Mouse (Mus musculus) lung, postnatal 0 days (tissue): ENCODE measurements around the gene Hmx1. TPM values are rescaled to one million over a fixed set of nuclear protein-coding genes. Genes with fewer than 3 reads are reported as not detected.

Experiments
- ATAC-seq: fragments of 200-750 bp; cut with Nextera tagmentation; 2 replicates; pipeline ENCODE4 v1.8.0; 2017; ENCODE audit warnings: moderate library complexity
- DNase-seq: peaks from one replicate; pipeline ENCODE4 v3.0.0-alpha.2; 2016; ENCODE audit warnings: low spot score
- H3K27ac ChIP-seq: fragments of 300-500 bp; sonication (generic); 2 replicates; pipeline ENCODE4 v1.5.1; 2014; ENCODE audit warnings: antibody characterized with exemption, mild to moderate bottlenecking, low read length, mixed read lengths
- H3K27me3 ChIP-seq: fragments of 300-500 bp; sonication (generic); replicated peaks from 2 replicates; pipeline ENCODE4 v1.6.1; 2014; ENCODE audit warnings: low read length, mixed read lengths; ENCODE audit not compliant: insufficient read depth
- H3K36me3 ChIP-seq: fragments of 300-500 bp; sonication (generic); 2 replicates; pipeline ENCODE4 v1.6.1; 2014; ENCODE audit warnings: low read length, mixed read lengths; ENCODE audit not compliant: insufficient read depth
- H3K4me1 ChIP-seq: fragments of 300-500 bp; sonication (generic); 2 replicates; pipeline ENCODE4 v1.6.1; 2014; ENCODE audit warnings: antibody characterized with exemption, low read depth, low read length, mixed read lengths; ENCODE audit not compliant: insufficient read depth
- H3K4me2 ChIP-seq: fragments of 300-500 bp; sonication (generic); replicated peaks from 2 replicates; pipeline ENCODE4 v1.6.1; 2014; ENCODE audit warnings: low read depth, mild to moderate bottlenecking, low read length, moderate library complexity, mixed read lengths
- H3K4me3 ChIP-seq: fragments of 300-500 bp; sonication (generic); 2 replicates; pipeline ENCODE4 v1.5.1; 2014; ENCODE audit warnings: low read depth, low read length
- H3K9ac ChIP-seq: fragments of 300-500 bp; sonication (generic); replicated peaks from 2 replicates; pipeline ENCODE4 v1.6.1; 2014; ENCODE audit warnings: low read depth, mild to moderate bottlenecking
- H3K9me3 ChIP-seq: fragments of 300-500 bp; sonication (generic); 2 replicates; pipeline ENCODE4 v1.6.1; 2016; ENCODE audit warnings: low read length, mixed read lengths
- CTCF ChIP-seq: IDR thresholded peaks from 2 replicates; pipeline ENCODE4 v1.5.1; 2016; ENCODE audit warnings: antibody characterized with exemption, mild to moderate bottlenecking
- EP300 ChIP-seq: IDR thresholded peaks from 2 replicates; pipeline ENCODE4 v1.6.1; 2016; ENCODE audit warnings: antibody characterized with exemption, mild to moderate bottlenecking, control low read depth
- WGBS: fragments of 180-500 bp; shearing (Covaris S2); extraction: QIAGEN DNeasy Blood & Tissue Kit; methylation state at CpG from one replicate; pipeline ENCODE4 v1.1.7; 2014; 5-methylcytosine and 5-hydroxymethylcytosine counted together
- polyA plus RNA-seq: library from polyadenylated mRNA; unstranded; fragments of >200 nt; fragmentation: Nextera tagmentation; extraction: Ambion mirVana; gene quantifications from 2 replicates; pipeline ENCODE4 v1.2.1, GENCODE M21; 2015

Hmx1 gene
- not detected in 2 replicates for polyA plus RNA-seq

DNA sequence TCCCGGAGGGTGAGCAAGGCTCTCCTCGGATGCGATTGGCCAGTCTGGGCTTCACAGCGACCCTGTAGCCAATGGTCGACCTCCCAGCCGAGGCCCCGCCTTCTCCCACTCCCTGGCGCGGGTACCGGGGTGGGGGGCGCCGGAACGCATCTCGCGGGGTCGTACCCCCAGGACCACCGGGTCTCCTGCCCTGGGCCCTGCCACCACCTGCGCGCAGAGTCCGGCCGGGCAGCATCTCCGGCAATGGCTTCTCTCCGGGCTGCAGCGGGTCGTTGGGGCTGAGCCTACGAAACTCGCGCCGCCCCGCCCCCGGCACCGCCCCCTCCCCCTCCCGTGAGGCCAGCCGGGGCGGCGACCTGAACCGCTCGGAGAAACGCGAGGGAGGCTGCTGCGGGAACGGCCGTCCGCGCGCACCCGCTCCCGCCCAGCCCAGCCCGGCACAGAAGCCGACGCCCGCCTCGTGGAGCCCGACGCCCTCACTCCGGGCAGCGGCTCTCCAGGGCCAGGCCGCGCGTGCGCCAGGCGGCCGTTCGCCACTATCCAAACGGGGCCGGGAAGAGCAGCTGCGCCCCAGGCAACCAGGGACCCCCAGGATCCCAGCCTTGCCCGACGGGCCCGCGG is at the start of gene Hmx1:
Gene Hmx1, plus strand, starts transcription at position 618 of the 621 bp plus-strand sequence.
- DNase-seq (no peak), ATAC-seq (peak; percentile 37)
- 2% methylated on average over 24 of the region's 71 CpGs for WGBS
- Histone ChIP-seq H3K4me1 (peaks cover 5% of the 10 kb centered on the region; the same call in 1 of the 2 replicates), H3K27me3 (peaks cover 95% of the 10 kb centered on the region), H3K4me2 (peak within 1 kb of the TSS; percentile 44), H3K27ac (no peak within 1 kb of the TSS), H3K9ac (no peak within 1 kb of the TSS), H3K36me3 (no peaks in the 10 kb centered on the region), H3K4me3 (peak within 1 kb of the TSS; percentile 27), H3K9me3 (no peaks in the 10 kb centered on the region)
- TF ChIP-seq CTCF: no peak
- no peak for TF ChIP-seq EP300

DNA sequence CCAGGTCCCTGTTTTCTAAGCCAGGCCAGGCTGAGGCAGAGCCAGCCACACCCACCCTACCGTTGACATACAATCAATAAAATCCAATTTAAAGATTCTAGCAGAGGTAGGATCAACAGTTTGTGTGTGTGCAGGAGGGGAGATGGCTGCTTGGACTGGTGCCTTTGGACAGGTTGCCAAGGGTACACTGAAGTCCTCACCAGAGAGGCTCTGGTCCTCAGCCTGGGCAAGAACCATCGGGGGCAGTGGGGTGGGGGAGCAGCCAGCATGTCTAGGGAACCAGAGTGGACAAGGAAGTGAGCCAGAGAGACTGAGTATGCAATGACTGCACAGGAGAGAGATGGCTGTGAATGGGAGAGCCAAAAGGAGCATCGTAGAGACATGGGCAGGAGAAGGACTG is 43.8 kb upstream of the Hmx1 start:
- TF ChIP-seq EP300 (no peak), CTCF (no peak)
- WGBS: 82% methylated on average over 3 of the region's 3 CpGs
- Histone ChIP-seq H3K4me3 (no peak overlapping the region), H3K9me3 (no peaks in the 10 kb centered on the region), H3K9ac (no peak overlapping the region), H3K27me3 (no peaks in the 10 kb centered on the region), H3K4me2 (no peak overlapping the region), H3K4me1 (no peaks in the 10 kb centered on the region), H3K36me3 (no peaks in the 10 kb centered on the region), H3K27ac (no peak overlapping the region)
- ATAC-seq (no peak), DNase-seq (no peak)

DNA sequence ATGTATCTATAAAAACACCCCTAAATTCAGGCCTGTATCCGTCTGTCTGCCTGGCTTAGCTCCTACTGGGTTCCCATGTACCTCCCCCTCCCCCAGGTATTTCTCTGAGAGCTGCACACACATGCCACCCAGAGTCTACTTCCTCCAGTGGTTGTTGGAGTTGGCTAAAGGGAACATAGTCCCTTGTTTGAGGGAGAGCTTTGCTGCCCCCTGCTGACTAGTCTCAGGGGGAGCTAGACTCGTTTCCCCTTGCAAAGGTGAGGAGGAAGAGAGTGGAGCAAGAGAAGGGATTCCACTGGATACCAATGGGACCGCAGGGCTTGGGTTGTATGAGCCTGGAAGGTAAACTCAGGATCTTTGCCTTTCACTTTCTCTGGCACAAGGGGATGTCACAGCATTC is 40.1 kb upstream of the Hmx1 start:
- Histone ChIP-seq H3K4me2 (no peak overlapping the region), H3K9me3 (no peaks in the 10 kb centered on the region), H3K36me3 (no peaks in the 10 kb centered on the region), H3K27ac (no peak overlapping the region), H3K9ac (no peak overlapping the region), H3K4me3 (no peak overlapping the region), H3K4me1 (no peaks in the 10 kb centered on the region), H3K27me3 (no peaks in the 10 kb centered on the region)
- no peak for TF ChIP-seq EP300
- TF ChIP-seq CTCF: peak; percentile 86
- DNase-seq: peak; percentile 80
- ATAC-seq: no peak
- WGBS: 6% methylated on average over 3 of the region's 3 CpGs

DNA sequence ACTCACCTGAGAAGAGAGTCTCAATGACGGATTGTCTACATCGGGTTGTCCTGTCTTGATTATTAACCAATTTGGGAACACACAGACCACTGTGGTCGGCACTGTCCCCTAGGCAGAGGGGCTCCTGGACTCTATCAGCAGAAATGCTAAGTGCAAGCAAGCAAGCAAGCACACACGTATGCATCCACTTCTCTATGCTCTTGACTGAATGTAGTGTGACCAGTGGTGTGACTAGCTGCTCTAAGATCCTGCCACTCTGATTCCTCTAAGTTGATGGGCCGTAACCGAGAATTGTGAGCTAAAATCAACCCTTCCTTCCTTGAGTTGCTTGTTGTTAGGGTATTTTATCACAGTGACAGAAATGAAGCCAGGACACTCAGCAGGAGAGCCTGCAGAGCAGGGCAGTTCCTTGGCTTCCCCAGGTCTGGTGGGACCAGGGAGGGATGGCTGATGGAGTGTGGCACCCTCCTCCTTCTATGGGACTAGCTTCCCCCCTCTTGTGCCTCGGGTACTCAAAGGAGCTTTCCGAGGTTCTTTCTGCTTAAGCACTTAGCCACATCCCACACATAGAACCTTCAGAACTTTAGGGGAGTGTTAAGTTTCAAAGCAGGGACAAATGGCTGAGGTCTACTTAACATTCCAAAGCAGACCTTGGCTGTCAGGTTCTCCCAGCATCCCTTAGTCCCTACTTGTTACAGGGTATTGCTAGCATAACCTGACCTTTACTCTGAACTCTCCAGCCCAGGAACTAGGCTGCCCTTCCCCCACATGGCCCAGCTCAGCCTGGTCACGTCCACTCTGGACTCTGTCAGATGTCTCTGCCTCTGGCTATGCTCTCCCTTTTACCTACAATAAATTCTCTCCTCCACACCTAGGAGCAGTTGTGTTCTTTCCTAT is 31.1 kb upstream of the Hmx1 start:
- Histone ChIP-seq H3K9ac (no peak overlapping the region), H3K27ac (no peak overlapping the region), H3K4me1 (no peaks in the 10 kb centered on the region), H3K36me3 (no peaks in the 10 kb centered on the region), H3K9me3 (no peaks in the 10 kb centered on the region), H3K4me2 (no peak overlapping the region), H3K27me3 (no peaks in the 10 kb centered on the region), H3K4me3 (no peak overlapping the region)
- 31% methylated on average over 9 of the region's 9 CpGs for WGBS
- no peak for DNase-seq
- no peak for ATAC-seq
- no peak for TF ChIP-seq EP300
- TF ChIP-seq CTCF: no peak

DNA sequence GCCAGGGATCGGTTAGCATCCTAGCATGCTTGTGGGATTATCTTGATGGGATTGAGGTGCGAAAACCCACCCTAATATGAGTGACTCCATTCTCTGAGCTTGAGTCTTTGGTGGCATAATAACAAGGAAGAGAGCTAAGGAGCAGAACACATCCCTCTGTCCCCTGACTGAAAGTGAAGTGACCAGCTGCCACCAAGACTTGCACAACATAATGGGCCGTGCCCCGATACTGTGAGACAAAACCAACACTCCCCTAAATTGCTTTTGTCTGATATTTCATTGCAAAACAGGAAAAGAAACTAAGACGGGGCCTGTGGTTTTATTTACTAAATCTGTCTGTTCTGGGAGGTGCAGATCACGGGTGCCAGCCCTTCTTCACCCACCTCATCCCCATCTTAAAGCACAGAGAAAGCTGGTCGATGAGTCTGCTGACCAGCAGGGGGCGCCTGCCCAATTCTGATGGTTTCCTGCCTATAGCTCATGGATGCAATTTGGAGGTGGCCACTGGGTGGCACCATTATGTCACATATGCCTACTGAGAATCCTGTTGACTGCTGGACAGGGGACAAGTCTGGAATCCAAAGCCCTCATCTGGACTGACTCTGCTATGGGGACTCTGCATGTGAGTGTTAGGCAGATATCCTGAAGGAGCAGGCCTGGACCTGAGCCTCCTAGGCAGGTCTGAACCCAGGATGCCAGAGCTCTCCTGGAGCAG is 27.2 kb upstream of the Hmx1 start:
- 48% methylated on average over 8 of the region's 8 CpGs for WGBS
- Histone ChIP-seq H3K4me2 (no peak overlapping the region), H3K36me3 (no peaks in the 10 kb centered on the region), H3K4me1 (no peaks in the 10 kb centered on the region), H3K9ac (no peak overlapping the region), H3K9me3 (no peaks in the 10 kb centered on the region), H3K27me3 (no peaks in the 10 kb centered on the region), H3K4me3 (no peak overlapping the region), H3K27ac (no peak overlapping the region)
- DNase-seq (peak; percentile 92), ATAC-seq (peak; percentile 68)
- TF ChIP-seq CTCF (peak; percentile 100), EP300 (no peak)
